Mouse (Mus musculus): ENCODE measurements around the gene Defb20.

DNA sequence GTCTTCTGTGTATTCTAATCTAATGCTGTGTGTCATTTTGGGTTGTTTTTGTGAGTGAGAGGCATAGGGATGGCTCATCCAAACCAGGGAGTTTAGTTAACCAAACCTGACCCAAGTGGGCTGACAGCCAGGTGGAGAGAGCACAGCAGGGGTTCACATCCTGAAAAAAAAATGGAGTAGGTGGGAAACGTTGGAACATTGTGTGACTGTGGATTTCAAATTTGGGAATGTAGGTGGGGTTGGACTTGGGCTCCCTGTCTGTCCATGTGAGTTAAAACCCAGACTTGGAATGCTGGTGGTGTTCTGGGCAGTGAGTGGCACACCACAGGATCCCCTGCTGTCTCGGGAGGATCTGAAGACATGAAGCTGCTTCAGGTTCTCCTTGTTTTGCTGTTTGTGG, at the start of gene Defb20:
- no peak for TF ChIP-seq CTCF (IDR thresholded peaks at IDR 0.05; ENCODE audit: insufficient read depth, low read depth, low read length)
- TF ChIP-seq POLR2A (IDR thresholded peaks at IDR 0.05; ENCODE audit: insufficient read depth, low read depth, low read length) = no peak
